Mouse (Mus musculus) retina, embryonic 14.5 days (tissue): Measurements from ENCODE around the gene Rin2.
A peak's percentile ranks its signal among the peaks of the same experiment; 100 is the strongest.

Experiments
- DNase-seq: peaks from one replicate; pipeline ENCODE4 v3.0.0-alpha.2; 2015; ENCODE audit warnings: low spot score

The Rin2 gene

DNA sequence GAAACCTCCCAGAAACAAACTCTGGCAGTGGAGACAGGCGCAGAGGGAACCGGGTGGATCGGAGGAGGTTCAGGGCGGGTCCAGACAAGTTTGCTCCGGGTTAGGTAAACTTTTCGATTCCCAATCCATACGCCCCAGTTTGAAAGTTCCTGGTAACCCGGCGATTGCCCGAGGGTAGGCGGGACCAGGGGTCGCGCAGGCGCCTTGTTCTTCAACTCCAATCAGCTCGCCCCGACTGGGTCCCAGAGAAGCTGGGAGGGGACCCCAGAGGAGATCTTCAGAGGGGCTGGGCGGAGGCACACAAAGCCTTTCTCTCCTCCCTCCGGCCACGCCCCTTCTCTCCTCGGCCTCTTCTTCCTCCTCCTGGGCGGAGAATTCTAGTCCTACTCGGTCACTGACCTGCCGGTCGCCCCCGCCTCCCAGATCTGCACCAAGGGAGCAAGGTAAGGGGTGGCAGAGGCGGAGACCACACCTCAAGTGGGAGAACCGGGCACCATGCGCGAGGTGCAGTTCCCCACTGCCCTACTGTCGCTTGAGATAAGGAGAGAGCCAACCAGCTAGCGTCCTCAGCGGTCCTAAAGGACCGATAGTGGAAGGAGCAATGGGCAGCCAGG is at the start of gene Rin2:
TSS of gene Rin2 (plus strand) at position 74 of the 614 bp plus-strand sequence.
- peak; percentile 88 for DNase-seq

DNA sequence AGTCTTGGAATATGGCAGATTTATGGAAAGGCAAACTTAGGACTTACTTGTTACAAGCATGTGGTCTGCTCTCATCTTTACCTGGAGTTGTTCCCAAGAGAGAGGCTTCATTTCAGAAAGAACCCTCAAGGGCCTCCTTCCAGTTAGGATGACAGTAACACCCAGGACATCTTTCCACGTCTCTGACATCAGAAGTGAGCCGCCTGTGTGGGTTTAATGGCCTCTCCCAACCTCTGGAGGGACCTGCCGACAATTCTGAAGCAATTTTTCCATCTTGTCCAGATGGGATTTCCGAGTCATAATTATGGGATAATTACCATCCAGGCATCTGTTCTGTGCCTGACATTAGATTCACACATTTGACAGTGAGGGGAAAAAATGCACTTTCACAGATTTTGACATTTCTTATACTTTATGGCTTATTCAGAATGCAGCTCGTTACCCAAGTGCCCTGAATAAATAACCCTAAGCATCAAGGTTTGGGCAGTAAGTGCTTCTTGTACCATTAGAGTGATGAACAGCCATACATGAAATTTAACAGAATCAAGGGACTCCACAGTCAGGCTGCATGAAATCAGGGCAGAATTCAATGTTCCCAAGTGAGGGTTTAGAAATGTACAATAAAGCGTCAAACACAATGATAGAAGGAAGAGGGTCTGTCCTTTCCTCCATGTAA is 43.8 kb upstream of the Rin2 start:
- DNase-seq: no peak

DNA sequence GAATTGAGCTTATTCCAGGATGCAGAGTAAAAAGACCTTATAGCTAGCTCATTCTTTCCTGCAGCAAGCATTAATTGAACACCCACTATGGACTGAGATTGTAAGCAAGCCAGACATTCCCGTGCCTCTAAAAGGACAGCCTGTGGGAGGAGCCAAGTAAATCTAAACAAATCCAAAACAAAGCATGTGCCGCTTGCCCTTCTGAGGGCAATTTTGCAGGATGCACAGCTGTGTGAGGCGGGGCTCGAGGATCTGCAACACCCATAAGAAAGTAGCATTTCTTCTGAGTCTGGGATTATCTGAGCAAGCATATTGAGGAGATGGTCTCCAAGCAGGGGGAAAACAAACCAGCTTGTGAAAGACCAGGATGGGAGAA is 43.2 kb upstream of the Rin2 start:
- DNase-seq: no peak

DNA sequence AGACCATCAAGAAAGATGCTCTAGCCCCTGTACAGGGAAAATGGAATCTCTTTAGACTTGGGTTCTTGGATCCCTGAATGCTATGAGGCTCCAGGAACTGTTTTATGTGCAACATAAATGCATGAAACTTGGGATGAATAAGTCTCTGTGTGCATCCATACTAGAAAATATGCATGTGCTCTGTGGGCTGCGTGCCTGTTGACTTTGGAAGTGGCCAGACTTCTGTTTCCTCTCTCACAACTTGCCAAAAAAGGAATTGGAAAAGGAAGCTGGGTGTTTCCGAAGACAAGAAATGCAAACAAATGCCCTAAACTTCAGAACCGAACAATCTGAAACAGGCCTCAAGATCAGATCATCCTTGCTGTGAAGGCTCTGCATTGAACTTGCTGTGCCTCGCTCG is 41.2 kb upstream of the Rin2 start:
- no peak for DNase-seq

DNA sequence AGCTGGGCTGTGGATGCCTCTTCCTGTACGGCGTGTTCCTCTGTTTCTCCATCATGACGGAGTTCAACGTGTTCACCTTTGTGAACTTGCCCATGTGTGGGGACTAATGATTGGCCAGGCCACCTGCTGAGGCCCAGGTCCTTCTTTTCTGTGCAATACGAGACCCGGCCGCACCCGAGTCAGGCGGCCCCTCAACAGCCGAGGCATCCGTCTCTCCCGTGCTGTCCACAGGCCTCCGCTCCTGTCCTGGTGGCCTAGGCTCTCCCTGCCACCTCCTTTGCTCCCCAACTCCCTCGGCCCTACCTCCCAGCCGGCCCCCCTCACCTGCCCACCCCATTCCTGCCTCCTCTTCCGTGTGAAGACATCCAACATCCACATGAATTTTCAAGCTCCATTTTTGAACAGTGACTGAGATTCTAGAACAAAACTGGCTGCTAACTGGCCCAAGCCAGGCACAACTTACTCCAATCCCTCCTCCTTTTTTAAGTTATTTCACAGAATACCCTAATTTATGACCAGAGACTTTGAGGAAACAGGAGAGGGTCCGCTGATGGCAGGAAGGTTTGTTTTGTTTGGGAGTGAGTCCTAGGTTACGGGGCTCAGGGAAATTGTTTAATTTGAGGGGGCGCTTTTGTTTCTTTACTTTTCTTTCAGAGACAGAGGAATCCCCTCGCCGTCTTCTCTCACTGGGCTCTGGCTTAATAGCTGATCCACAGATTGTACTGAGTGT is 34.6 kb upstream of the Rin2 start:
- no peak for DNase-seq

DNA sequence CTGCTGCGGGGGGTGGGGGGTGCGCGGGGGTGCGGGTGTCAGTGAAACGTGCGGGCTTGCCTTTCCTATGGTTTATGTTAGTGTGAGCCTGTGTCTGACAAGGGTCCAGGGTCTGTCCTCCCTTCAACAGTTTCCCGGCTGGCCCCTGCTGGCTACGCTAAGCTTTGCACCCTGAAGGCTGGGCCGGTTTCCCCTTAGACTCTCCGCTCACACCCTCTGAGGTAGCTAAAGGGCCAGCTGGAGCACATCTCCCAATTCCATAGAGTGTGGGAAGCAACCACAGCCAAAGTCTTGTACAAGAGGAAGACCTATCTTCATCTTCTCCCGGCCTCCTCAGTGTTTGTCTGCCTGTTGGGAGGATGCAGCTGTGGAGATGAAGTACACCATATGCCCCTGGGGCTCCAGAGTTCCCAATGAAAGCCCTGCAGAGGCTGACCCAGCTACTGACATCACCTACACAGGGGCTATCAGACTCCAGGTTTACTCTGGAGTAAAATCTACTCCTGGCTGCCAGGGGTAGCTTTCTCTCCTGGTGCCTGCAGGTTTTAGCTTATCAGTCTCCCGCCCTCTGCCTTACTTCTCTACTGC is 19.5 kb upstream of the Rin2 start:
- peak; percentile 30 for DNase-seq

DNA sequence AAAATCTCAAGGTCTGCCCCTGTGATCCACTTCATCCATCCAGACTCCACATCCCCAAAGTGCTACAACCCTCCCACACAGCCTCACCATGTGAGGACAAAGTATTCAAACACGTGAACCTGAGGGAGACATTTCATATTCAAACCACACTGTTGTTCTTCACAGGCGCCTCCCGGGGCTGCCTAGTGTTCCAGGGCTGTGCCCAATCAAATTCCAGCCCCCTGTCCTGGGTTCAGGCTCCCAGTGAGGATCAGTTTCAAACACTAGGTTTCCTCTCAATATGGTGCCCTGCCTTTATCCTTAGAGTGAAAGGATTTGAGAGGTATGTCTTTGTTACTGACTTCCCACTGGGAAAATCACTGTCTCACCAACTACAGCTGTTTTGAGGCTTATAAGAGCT is 18.9 kb upstream of the Rin2 start:
- DNase-seq: no peak

DNA sequence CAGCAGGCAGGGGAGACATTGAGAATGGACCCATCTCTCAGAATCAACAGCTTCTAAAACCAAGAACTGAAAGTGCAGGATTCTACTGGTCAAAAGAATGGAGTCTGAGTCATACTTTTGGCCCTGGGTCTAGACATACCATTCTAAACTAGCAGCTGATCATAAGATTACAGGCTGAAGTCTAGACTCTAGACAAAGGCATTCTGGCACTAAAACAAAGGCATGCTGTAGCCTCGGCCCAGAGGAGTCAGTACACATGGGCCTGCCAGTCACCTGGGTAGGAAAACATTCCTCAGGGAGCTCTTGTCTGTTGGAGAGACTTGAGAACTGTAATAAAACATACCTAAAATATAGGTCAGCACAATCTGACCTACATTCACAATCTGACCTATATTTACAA is 18.3 kb upstream of the Rin2 start:
- DNase-seq: no peak

DNA sequence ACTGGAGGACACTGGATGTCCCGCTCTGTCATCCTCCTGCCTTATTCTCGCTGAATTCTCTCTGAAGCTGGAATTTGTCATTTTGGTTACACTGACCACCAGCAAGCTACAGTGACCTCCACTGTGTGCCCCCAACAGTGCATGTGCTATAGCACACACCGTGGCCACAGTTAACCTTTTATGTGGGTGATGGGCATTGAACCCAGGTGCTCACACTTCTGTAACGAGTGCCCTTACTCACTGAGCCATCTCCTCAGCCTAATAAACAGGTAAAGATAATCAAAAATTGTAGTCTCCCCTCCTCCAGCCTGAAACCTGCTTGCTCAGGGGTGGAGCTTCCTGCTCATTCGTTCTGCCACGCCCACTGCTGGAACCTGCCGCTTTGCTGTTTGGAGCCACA is 13.8 kb upstream of the Rin2 start:
- DNase-seq: no peak

DNA sequence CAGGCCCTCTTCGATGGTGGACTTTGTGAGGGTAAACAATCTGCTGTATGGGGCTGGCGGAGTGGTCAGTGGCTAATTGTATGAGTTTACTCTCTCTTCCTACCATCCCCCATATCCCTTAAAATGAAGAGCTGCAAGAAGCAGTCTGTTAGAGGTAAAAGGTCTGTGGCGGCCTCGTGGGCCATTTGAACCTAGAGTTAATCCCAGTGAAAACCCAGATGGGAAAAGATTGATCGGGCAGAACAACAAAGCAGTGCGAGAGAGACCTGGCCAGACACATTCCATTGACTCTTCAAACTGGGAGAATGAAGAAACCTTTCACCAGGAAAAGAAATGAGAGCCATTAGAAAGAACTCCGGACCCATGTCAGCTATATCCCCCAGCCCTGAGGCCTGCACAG is 11.1 kb upstream of the Rin2 start:
- no peak for DNase-seq

DNA sequence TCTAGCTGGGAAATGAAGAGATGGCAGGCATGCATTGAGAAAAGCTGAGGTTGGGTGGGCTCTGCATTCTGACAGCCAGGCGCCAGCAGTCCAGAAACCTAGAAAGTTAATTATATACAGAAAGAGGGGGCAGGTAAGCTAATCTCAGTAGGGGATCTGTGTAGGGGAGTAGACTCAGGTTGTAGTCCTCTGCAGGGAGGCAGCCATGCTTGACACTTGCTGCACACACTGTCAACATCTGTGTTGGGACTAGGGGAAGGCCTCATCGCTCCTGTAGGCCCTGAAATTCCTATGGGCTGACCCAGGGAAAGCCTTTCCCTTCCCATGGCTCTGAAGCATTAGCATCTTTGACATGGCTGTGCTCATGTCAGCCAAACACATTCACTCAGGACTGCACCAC is 10.7 kb upstream of the Rin2 start:
- no peak for DNase-seq

DNA sequence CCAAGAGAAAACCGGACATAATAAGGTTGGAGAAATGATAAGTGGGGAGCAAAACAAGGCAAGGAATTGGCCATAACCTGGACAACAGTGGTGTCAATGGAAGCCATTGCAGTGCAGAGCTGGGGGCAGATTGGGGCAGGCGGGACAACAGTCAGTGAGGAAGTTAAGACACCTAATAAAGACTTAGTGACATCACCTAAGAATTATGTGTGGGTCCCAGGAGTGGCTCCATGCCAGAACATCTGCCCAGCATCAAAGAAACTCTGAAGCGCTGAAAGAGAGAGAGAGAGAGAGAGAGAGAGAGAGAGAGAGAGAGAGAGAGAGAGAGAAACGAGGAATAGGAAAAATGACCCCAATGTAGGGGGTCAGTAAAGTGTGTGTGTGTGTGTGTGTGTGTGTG is 6.9 kb upstream of the Rin2 start:
- no peak for DNase-seq

DNA sequence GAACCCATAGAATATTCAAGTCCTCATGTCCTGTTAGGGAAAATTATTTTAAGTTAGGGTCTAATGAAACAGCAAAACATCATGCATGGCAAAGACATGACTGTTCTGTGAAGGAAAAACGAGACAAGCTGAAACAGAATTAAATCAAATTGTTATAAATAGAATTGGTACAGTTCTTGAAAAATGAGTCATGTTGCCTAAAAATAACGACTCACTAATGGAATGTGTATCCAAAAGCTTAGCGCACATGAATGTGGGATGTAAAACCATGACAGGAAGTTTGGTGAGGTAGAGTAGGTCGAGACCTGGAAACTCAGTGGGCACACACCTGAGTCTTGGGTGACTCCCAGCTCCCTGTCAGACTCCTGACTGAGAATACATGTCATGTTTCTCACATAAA is 4.9 kb upstream of the Rin2 start:
- no peak for DNase-seq

DNA sequence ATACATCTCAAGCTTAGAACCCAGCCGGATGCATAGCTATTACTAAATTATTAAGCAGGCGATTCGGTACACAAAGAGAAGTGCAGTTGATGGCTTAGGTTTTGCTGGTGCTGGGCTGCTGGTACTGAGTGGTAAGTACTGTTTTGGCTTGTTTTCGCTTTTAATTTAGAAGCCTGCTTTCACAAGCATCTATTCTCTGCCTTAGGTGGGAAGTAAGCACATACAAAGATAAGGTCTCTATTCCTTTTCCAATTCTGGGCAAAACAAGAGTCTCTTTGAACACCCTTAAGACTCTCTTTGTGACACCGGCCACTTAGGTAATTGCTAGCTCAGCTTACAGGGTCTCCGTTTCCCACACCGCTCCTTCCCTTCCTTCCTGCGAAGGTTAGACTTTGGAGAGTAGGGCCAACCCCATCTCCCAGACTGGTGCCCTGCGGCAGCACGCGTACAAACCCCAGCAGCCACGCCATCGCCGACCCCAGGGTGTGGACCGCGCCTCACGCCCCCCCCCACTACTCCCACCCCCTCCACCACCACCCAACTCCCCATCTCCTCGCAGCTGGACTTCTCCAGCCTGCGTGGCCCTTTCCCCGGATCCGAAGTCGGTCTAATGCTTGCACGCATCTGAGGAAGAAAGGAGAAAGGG is 396 bp upstream of the Rin2 start:
- DNase-seq: peak; percentile 49

DNA sequence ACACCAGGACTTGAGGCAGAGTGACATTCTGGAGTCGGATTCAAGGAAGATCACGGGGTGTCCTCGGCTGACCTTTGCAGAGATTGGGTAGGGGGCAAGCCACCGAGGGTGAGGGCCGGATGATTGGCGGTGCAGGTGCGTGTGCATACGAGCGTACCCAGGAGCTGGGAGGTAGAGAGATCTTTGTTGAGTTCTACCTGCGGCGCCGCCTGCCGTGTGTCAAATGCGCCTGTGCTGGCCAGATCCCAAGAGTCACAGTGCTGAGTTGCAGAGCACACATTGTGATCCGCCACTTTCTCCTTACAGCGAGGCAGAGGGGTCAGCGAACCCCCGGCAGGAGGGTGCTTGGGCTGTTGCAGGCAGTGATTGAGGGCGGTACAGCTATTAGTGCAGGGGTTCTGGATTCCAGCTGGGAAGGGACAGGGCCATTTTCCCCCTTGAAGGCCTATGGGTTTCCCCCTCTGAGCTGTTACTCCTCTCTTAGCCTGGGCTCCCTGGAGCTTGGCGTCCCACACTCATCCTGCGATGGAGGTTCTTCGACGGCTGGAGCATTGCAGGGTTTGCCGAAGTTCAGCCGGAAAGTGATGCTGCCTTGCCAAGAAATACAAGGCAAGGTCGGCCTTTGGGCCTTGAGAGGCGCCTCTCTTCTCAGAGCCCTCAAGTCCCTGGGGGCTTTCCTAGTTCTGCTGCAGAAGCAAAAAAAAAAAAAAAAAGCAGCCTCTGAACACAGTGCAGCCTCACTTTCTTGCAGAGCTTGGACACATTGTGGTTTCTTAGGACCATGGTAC is 935 bp downstream of the Rin2 start:
- peak; percentile 44 for DNase-seq

DNA sequence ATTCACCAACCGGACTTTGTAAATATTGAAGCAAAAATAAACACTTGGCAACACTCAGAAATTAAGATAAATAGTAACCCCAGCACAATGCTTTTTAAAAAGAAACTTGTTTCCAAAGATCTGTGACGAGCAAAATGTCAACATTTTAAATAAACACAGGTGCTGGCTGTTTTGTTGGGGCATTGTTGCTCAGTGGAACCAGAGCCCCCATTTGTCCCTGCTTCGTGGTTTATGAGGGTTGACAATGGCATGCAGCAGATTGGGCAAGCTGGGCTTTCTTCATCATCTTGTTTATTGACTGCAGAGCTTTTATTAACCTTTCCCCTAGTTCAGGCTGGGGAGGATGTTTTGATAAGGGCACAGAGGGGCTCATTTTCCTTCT is 1.5 kb downstream of the Rin2 start:
- no peak for DNase-seq

DNA sequence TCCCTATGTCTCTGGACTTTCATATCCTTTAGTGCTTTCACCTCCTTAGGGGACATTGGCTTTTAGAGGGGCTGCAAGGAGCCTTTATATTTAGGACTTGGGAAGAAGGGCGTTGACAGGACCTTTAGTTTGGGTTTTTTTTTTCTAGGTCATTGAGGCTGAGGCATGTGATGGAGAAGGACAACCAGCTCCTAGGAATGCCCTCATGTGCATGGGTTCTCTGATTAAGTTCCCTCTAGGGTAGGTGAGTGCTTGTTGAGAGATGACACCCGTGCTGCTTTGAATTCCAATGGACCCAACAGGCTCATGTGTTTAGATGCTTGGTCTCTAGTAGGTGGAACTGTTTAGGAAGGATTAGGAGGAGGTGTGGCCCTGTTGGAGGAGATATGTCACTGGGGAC is 1.9 kb downstream of the Rin2 start:
- DNase-seq: no peak

DNA sequence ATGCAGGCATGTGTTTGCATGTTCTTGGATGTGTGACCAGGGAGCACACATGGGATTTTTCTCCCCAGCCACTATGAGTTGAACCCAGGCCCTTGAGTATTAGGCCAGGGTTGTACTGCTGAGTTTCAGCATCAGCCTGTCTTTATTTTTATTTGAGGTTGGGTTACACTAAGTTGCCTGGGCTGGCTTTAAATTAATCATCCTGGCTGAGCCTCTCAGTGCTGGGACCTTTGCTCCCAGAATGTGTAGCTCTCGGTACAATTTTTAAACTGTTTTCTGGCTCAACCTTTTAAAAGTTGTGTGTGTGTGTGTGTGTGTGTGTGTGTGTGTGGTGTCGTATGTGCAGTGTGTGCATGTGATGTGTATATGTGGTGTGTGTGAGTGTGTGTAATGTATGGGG is 5.1 kb downstream of the Rin2 start:
- no peak for DNase-seq

DNA sequence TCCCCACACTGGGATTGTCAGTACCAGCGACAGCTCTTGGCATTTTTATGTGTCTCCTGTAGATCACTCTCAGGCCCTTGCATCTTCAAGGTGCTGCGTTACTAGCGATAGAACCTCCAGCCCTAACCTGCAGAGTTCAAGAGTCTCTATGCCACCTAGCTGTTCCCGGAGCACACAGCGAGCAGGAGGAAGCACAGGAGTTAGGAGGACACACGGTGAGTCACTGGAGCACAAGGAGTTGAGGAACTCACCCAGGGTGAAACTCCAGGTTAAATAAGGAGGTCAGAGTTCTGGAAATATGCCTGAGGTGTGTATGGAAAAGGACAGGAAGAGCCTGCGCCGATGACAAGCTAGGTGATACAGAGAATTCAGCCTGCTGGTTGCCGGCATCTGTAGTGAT is 5.7 kb downstream of the Rin2 start:
- no peak for DNase-seq

DNA sequence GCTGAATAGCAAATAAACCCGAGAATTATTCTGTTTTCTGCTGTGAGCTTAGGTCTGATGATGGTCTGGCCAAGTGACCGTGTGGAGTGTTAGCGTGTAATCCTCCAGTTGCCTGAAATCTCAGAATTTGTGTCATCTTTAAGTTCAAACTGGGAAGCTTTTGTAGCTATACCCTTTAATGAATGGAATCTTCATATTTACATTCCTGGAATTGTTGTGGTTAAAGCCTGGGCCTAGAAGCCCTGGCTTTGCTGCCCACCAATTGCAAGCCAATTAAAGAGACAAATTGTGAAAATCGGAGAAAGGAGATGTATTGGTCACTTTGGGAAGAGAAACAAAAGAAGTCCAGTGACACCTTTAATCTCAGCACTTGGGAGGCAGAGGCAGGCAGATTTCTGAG is 6.6 kb downstream of the Rin2 start:
- no peak for DNase-seq

DNA sequence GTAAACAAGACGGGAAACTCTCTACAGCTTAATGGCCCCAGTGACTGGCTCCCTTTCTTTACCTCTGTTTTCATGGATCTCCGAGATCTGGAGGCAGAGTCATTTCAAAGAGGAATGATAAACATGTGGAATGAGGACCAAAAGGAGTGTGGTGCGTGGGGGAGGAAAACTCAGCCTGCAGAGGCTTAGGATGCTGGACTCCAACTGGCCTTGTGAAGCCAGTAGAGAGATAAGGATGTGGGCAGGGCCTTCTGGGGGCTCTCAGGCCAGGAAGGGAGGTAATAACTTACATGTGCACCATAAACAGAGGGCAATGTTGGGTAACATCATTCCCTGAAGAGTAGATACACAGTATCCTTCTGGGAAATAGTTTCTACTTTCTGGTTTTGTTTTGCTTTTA is 7.9 kb downstream of the Rin2 start:
- no peak for DNase-seq

DNA sequence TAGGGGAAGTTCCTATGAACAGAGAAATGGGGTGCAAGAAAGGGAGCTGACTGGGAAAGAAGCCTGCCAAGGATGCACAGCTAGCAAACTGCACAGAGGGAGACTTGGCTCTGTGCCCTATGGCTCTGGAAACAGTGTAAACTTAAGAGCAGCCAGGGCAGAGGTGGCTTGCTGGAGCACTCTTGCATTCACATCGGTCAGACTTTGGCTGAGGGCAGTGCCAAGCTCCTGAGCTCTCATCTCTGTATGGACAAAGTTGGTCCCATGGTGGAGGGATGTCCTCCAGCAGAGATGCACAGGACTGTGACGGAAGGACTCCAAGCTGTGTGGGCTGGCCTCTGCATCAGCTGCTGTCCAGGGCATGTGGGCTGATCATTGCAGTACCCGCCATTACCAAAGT is 8.5 kb downstream of the Rin2 start:
- no peak for DNase-seq
